Mouse (Mus musculus): ENCODE results near the gene Slc10a2.

GRCm38 (mm10) chr8:5105186-5105585, at the start of gene Slc10a2:
- TF ChIP-seq CTCF (IDR thresholded peaks at IDR 0.05; ENCODE audit: low read depth) (no peak), EP300 (IDR thresholded peaks at IDR 0.05; ENCODE audit: low read depth) (no peak)
